Mouse (Mus musculus): ENCODE measurements around the gene Defa30.
"Not testable (repeated sequence)": the region's sequence is repeated elsewhere in the genome, so short reads cannot be mapped to it uniquely, and the experiment has no call there.

DNA sequence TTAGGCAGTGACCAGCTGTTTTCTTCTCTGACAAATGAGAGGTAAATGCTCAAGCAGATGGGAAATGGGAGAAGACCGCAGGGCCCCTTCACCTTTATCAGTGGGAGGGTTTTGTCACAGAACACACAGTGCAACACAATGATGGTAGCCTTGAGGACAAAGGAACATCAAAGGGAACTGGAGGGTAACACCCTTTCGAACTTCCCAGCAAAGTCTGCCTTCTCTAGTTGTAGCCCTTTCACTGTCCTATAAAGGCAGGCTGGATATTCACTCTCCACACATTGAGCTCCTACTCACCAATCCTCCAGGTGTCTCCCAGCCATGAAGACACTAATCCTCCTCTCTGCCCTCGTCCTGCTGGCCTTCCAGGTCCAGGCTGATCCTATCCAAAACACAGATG lies at the start of gene Defa30:
- TF ChIP-seq FOSL1 (IDR thresholded peaks at IDR 0.05; ENCODE audit: insufficient read depth, low read length, poor library complexity, severe bottlenecking); CTCF (IDR thresholded peaks at IDR 0.05; ENCODE audit: control insufficient read depth, insufficient read depth, insufficient read length); MAX (IDR thresholded peaks at IDR 0.05); USF1 (IDR thresholded peaks at IDR 0.05; ENCODE audit: low read depth); MYOG (IDR thresholded peaks at IDR 0.05; ENCODE audit: control insufficient read depth, extremely low read depth, insufficient read length); CEBPB (IDR thresholded peaks at IDR 0.05; ENCODE audit: low read depth): not testable (repeated sequence)

Measured in C2C12 (cell line).